Mouse (Mus musculus) kidney, postnatal 25 days (tissue): ENCODE data around the gene Gm28053.
"Not testable (repeated sequence)": the region's sequence is repeated elsewhere in the genome, so short reads cannot be mapped to it uniquely, and the experiment has no call there.

Experiments used
- DNase-seq, 2 experiments: peaks; one replicate each; pipeline ENCODE4 v3.0.0; 2021; ENCODE audit warnings: mixed read lengths in 2 of 2

The Gm28053 gene

GRCm38 (mm10) chr6:48718455-48718854 is at the start of gene Gm28053, which contains the start of gene Gimap7:
TSS of gene Gm28053 (plus strand) at chr6:48718607.
TSS of gene Gimap7 (plus strand) at chr6:48718621.
- DNase-seq = no peak

GRCm38 (mm10) chr6:48669446-48669969 is 48.9 kb upstream of the Gm28053 start:
- DNase-seq = no peak

GRCm38 (mm10) chr6:48674291-48675058 is 43.9 kb upstream of the Gm28053 start:
- no peak for DNase-seq

GRCm38 (mm10) chr6:48675400-48675930 is 42.9 kb upstream of the Gm28053 start:
- DNase-seq = no peak

GRCm38 (mm10) chr6:48675931-48676859 is 42.2 kb upstream of the Gm28053 start, which contains the start of gene Gimap9:
TSS of gene Gimap9 (plus strand) at chr6:48676129.
- DNase-seq = peak; percentile 76 to 90

GRCm38 (mm10) chr6:48676860-48677415 is 41.5 kb upstream of the Gm28053 start:
- no peak for DNase-seq

GRCm38 (mm10) chr6:48677492-48678345 is 40.7 kb upstream of the Gm28053 start:
- no peak for DNase-seq

GRCm38 (mm10) chr6:48678391-48678790 is 40.0 kb upstream of the Gm28053 start:
- no peak for DNase-seq

- no peak for DNase-seq
Observed at GRCm38 (mm10) chr6:48679701-48680100, 38.7 kb upstream of the Gm28053 start.

GRCm38 (mm10) chr6:48680421-48680820 is 38.0 kb upstream of the Gm28053 start:
- DNase-seq = no peak

- peak in 1 of 2 experiments; percentile 55 for DNase-seq
Observed at GRCm38 (mm10) chr6:48681472-48682090, 36.8 kb upstream of the Gm28053 start.

- DNase-seq = no peak
Observed at GRCm38 (mm10) chr6:48682271-48682670, 36.1 kb upstream of the Gm28053 start.

- not testable (repeated sequence) for DNase-seq
Observed at GRCm38 (mm10) chr6:48683263-48683821, 35.1 kb upstream of the Gm28053 start.

GRCm38 (mm10) chr6:48684319-48684718 is 34.1 kb upstream of the Gm28053 start, which contains the start of gene Gimap4:
TSS of gene Gimap4 (plus strand) at chr6:48684549.
- no peak for DNase-seq

- peak in 1 of 2 experiments; percentile 47 for DNase-seq
Observed at GRCm38 (mm10) chr6:48684806-48685205, 33.6 kb upstream of the Gm28053 start.

GRCm38 (mm10) chr6:48685251-48685650 is 33.2 kb upstream of the Gm28053 start:
- no peak for DNase-seq

GRCm38 (mm10) chr6:48685694-48686665 is 32.4 kb upstream of the Gm28053 start:
- DNase-seq = no peak

GRCm38 (mm10) chr6:48687077-48687476 is 31.3 kb upstream of the Gm28053 start:
- no peak for DNase-seq

GRCm38 (mm10) chr6:48689320-48689719 is 29.1 kb upstream of the Gm28053 start:
- no peak for DNase-seq
